Mouse (Mus musculus) myocyte (in vitro differentiated cells): ENCODE measurements around the gene Hs3st5. TPM values are rescaled to one million over a fixed set of nuclear protein-coding genes. Genes with fewer than 3 reads are reported as not detected.

ENCODE experiments used
- H3K27me3 ChIP-seq: one replicate; pipeline ENCODE4 v1.6.1; 2011; ENCODE audit not compliant: control insufficient read depth, insufficient read depth, insufficient read length
- H3K36me3 ChIP-seq: one replicate; pipeline ENCODE4 v1.6.1; 2011; ENCODE audit not compliant: control insufficient read depth, insufficient read depth
- H3K4me2 ChIP-seq: one replicate; pipeline ENCODE4 v1.6.1; 2011; ENCODE audit warnings: low read depth, control low read depth
- H3K4me3 ChIP-seq: one replicate; pipeline ENCODE4 v1.5.1; 2011; ENCODE audit warnings: mild to moderate bottlenecking, control low read depth, moderate library complexity
- H3K79me2 ChIP-seq: one replicate; pipeline ENCODE4 v1.6.1; 2011; ENCODE audit not compliant: control insufficient read depth, insufficient read depth
- H3ac ChIP-seq: one replicate; pipeline ENCODE4 v1.6.1; 2011; ENCODE audit not compliant: control insufficient read depth, insufficient read length
- CEBPB ChIP-seq: IDR thresholded peaks from 2 replicates; pipeline ENCODE4 v1.6.1; 2011; ENCODE audit warnings: mild to moderate bottlenecking, moderate library complexity; ENCODE audit not compliant: poor library complexity, insufficient read depth, severe bottlenecking
- E2F4 ChIP-seq: IDR thresholded peaks from one replicate; pipeline ENCODE4 v1.6.1; 2011; ENCODE audit warnings: mild to moderate bottlenecking, control low read depth, moderate library complexity; ENCODE audit not compliant: insufficient read depth
- MAX ChIP-seq: IDR thresholded peaks from one replicate; pipeline ENCODE4 v1.6.1; 2011; ENCODE audit warnings: low read depth, mild to moderate bottlenecking, control low read depth
- MYOD1 ChIP-seq, 3 experiments: IDR thresholded peaks; one replicate each; pipeline ENCODE4 v1.6.1; 2011; ENCODE audit warnings: control low read depth in 2 of 3, low read depth in 2 of 3, mild to moderate bottlenecking in 2 of 3, moderate library complexity in 1 of 3; ENCODE audit not compliant: insufficient read length in 2 of 3, control insufficient read depth in 1 of 3
- MYOG ChIP-seq, 3 experiments: IDR thresholded peaks; one replicate each; pipeline ENCODE4 v1.6.1; 2011; ENCODE audit warnings: control low read depth in 2 of 3, low read depth in 2 of 3, mild to moderate bottlenecking in 2 of 3; ENCODE audit not compliant: insufficient read length in 2 of 3, control insufficient read depth in 1 of 3, insufficient read depth in 1 of 3
- POLR2A ChIP-seq: IDR thresholded peaks from one replicate; pipeline ENCODE4 v1.6.1; 2011; ENCODE audit warnings: low read depth, mild to moderate bottlenecking, control low read depth, moderate library complexity; ENCODE audit not compliant: insufficient read length
- POLR2AphosphoS2 ChIP-seq: IDR thresholded peaks from one replicate; pipeline ENCODE4 v1.6.1; 2011; ENCODE audit warnings: low read depth, control low read depth; ENCODE audit not compliant: insufficient read length
- REST ChIP-seq: IDR thresholded peaks from one replicate; pipeline ENCODE4 v1.6.1; 2011; ENCODE audit warnings: mild to moderate bottlenecking, control low read depth, moderate library complexity; ENCODE audit not compliant: insufficient read depth, insufficient read length
- SRF ChIP-seq: IDR thresholded peaks from one replicate; pipeline ENCODE4 v1.6.1; 2011; ENCODE audit warnings: low read depth; ENCODE audit not compliant: control insufficient read depth, insufficient read length
- TCF12 ChIP-seq: IDR thresholded peaks from one replicate; pipeline ENCODE4 v1.6.1; 2011; ENCODE audit warnings: mild to moderate bottlenecking, control low read depth; ENCODE audit not compliant: poor library complexity, insufficient read depth, severe bottlenecking
- TCF3 ChIP-seq: IDR thresholded peaks from one replicate; pipeline ENCODE4 v1.6.1; 2011; ENCODE audit warnings: low read depth, control low read depth; ENCODE audit not compliant: insufficient read length
- USF1 ChIP-seq: IDR thresholded peaks from one replicate; pipeline ENCODE4 v1.6.1; 2011; ENCODE audit warnings: low read depth, mild to moderate bottlenecking, control low read depth, moderate library complexity
- polyA plus RNA-seq: library from polyadenylated mRNA; unstranded; fragments of >200 nt; fragmentation: generic; extraction: Trizol; gene quantifications from one replicate; pipeline ENCODE4 v1.2.1, GENCODE M21; 2012; ENCODE audit warnings: missing spikeins

The Hs3st5 gene
- polyA plus RNA-seq, 1 experiment = 0.31 TPM

DNA sequence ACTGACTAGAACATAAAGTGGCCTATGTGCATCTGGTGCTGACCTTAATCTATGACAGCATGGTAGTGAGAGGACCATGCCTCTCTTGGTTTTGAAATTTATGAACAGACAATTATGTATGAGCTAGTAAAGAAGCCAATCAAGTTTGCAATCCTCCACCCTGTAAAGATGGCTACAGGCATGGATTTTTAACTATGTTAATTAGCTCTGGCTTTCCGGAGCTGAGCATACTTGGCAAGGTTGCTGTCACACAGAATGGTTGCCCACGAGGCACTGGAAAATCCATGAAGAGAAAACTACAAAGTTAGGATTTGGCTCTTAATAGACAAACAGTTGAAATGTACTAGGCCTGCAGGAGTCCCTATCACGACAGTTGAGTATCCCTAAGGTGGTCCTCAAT, 322.5 kb downstream of the Hs3st5 start:
- no peaks in the 10 kb centered on the region for H3K36me3 ChIP-seq
- TF ChIP-seq USF1 (no peak), POLR2AphosphoS2 (no peak), MYOD1 (IDR thresholded peaks at IDR 0.05; ENCODE audit: control insufficient read depth in 1 of 3, insufficient read length in 2 of 3, low read depth in 2 of 3) (no peak), TCF3 (no peak), POLR2A (no peak), E2F4 (no peak), TCF12 (no peak), REST (no peak), CEBPB (no peak), MYOG (IDR thresholded peaks at IDR 0.05; ENCODE audit: control insufficient read depth in 1 of 3, insufficient read depth in 1 of 3, insufficient read length in 2 of 3, low read depth in 2 of 3) (no peak), SRF (no peak), MAX (no peak)
- H3K4me3 ChIP-seq = no peak overlapping the region
- no peaks in the 10 kb centered on the region for H3K27me3 ChIP-seq
- H3K79me2 ChIP-seq = no peaks in the 10 kb centered on the region
- no peak overlapping the region for H3ac ChIP-seq
- H3K4me2 ChIP-seq = no peak overlapping the region

DNA sequence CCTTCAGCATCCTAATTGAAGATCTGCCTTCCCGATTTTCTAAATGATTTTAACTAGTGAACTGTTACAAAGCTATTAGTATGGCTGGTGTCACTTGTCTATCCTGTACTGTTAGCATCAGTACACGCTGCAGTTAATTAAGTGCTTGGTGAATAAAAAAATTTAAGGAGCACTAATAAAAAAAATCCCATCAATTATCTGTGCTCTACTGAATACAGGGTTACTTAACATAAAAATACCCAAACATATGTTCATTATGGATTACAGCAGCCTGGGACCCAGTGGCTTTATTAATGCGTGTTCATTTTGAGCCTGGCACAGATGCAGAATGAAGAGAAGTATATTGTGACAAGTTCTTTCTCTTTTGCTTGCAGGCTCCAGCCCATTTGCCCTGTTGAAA, 325.6 kb downstream of the Hs3st5 start:
- no peak overlapping the region for H3K4me3 ChIP-seq
- H3ac ChIP-seq = no peak overlapping the region
- no peaks in the 10 kb centered on the region for H3K79me2 ChIP-seq
- no peak overlapping the region for H3K4me2 ChIP-seq
- no peaks in the 10 kb centered on the region for H3K36me3 ChIP-seq
- TF ChIP-seq MYOG (IDR thresholded peaks at IDR 0.05; ENCODE audit: control insufficient read depth in 1 of 3, insufficient read depth in 1 of 3, insufficient read length in 2 of 3, low read depth in 2 of 3) (no peak), MYOD1 (IDR thresholded peaks at IDR 0.05; ENCODE audit: control insufficient read depth in 1 of 3, insufficient read length in 2 of 3, low read depth in 2 of 3) (no peak), POLR2AphosphoS2 (no peak), POLR2A (no peak), TCF12 (no peak), TCF3 (no peak), SRF (no peak), REST (no peak), E2F4 (no peak), USF1 (no peak), CEBPB (no peak)
- no peaks in the 10 kb centered on the region for H3K27me3 ChIP-seq

DNA sequence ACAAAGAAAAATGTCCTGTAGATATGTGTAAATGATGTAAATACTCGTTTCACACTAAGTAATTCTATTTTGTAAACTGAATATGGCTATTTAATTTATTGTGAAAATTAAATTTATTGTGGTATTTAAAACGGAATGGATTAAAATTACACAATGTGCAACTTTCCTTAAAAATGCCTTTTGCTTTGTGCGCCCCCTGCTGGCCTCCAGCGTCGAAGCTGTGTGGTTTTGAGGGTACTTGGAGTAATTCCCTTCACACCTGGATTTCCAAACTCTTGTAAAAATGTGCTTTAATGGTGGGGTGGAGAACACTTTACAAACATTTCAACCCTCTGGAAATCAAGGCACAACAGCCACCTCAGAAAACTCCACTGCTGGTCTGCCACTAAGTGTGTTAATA, 327.6 kb downstream of the Hs3st5 start:
- Histone ChIP-seq H3K27me3 (no peaks in the 10 kb centered on the region), H3K4me3 (no peak overlapping the region), H3K4me2 (no peak overlapping the region), H3K79me2 (no peaks in the 10 kb centered on the region), H3ac (no peak overlapping the region), H3K36me3 (no peaks in the 10 kb centered on the region)
- TF ChIP-seq CEBPB (no peak), SRF (no peak), TCF3 (no peak), POLR2A (no peak), MYOD1 (IDR thresholded peaks at IDR 0.05; ENCODE audit: control insufficient read depth in 1 of 3, insufficient read length in 2 of 3, low read depth in 2 of 3) (no peak), E2F4 (no peak)

DNA sequence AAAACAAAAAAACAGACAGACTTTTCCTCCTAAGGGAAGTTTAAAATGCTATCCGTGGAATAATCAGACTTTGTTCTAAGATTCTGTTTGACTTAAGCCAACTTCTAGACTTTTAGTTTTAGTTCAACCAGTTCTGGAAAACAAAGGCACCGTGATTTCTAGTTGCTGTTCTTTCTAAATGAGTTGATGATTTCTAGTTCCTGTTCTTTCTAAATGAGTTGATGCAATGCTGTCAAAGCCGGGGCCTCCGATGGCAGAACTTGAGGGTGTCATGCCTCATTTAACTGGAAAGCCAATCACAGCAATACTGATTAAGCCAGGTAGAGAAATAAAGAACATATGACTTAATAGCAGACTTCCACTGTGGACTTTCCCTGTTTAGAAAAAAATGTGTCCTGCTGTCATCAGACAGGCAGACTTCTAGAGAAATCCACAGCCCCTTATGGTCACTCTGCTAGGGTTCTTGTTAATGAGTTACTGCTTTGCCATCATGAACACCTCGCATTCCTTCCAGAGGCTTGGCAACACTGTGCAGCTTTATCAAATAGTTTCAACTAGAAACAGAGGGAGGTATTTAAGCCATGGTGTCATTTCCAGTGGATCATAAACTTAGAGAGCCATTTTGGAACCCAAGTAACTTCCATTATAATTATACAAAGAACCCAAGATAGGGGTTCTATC, 329.4 kb downstream of the Hs3st5 start:
- Histone ChIP-seq H3K27me3 (no peaks in the 10 kb centered on the region), H3K4me3 (no peak overlapping the region), H3ac (no peak overlapping the region), H3K36me3 (no peaks in the 10 kb centered on the region), H3K4me2 (no peak overlapping the region), H3K79me2 (no peaks in the 10 kb centered on the region)
- no peak for TF ChIP-seq E2F4
- TF ChIP-seq MYOD1 (IDR thresholded peaks at IDR 0.05; ENCODE audit: control insufficient read depth in 1 of 3, insufficient read length in 2 of 3, low read depth in 2 of 3) = no peak
- TF ChIP-seq TCF3 = no peak
- no peak for TF ChIP-seq SRF
- no peak for TF ChIP-seq POLR2A
- TF ChIP-seq TCF12 = no peak
- TF ChIP-seq MAX = no peak
- no peak for TF ChIP-seq POLR2AphosphoS2
- TF ChIP-seq CEBPB = no peak
- no peak for TF ChIP-seq MYOG (IDR thresholded peaks at IDR 0.05; ENCODE audit: control insufficient read depth in 1 of 3, insufficient read depth in 1 of 3, insufficient read length in 2 of 3, low read depth in 2 of 3)
- no peak for TF ChIP-seq USF1
- TF ChIP-seq REST = no peak

DNA sequence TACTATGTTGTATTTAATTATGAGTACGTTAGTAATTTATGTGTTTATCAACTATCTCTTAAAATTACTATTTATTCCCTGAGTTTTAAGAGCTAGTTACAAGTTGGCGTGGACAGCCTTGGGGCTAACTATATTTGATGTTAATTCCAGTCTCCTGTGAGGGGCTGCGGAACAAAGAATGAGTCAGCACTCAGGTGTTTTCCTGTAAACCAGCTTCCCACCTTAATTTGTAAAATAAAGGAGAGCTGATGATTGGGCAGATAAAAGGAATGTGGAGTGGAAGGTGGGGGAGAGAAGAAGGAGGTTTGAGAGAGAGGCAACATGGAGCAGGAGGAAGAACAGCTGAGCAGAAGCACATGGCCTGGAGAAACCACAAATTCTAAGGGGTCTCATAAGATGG, 343.6 kb downstream of the Hs3st5 start:
- Histone ChIP-seq H3K4me2 (no peak overlapping the region), H3K27me3 (no peaks in the 10 kb centered on the region), H3K4me3 (no peak overlapping the region), H3K79me2 (no peaks in the 10 kb centered on the region), H3ac (no peak overlapping the region), H3K36me3 (no peaks in the 10 kb centered on the region)
- TF ChIP-seq SRF = no peak
- TF ChIP-seq USF1 = no peak
- no peak for TF ChIP-seq CEBPB
- TF ChIP-seq E2F4 = no peak
- TF ChIP-seq MAX = no peak
- no peak for TF ChIP-seq TCF12
- TF ChIP-seq POLR2A = no peak
